Mouse (Mus musculus): ENCODE results near the gene Sema6d.

DNA sequence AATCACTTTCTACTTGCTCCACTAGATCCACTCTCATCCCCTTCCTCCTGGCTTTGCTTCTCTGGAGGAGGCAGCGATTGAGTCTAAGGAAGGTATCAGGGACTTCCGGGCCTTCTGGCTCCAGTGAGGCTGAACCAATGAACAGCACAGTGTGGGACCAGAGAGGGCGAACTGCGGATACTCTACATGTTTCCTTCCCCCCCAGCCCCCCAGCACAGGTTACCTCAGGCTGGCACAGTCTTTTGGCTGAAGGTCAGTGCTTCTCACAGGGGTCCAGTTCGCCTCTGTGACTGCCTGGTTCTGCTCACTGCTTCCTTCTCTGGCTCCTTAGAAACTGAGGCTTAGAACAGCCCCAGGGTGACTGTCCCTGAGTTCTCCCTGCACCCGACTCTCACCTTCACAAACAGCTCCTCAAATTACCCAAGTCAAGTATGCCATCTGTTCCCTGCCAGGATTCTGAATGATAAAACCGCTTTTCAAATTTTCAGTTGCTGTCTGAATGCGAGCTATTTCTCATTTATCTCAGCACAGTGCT is 512.7 kb downstream of the Sema6d start:
- TF ChIP-seq CTCF (IDR thresholded peaks at IDR 0.05; ENCODE audit: control insufficient read depth, insufficient read depth, low read length) (no peak), POLR2A (IDR thresholded peaks at IDR 0.05; ENCODE audit: borderline replicate concordance, control insufficient read depth, low read depth, low read length) (no peak)
